Mouse (Mus musculus) layer of hippocampus, adult 9-10 months (tissue): ENCODE data around the gene Plppr2.
A peak's percentile ranks its signal among the peaks of the same experiment; 100 is the strongest.

ENCODE experiments used
- DNase-seq: peaks from one replicate; pipeline ENCODE4 v3.0.0; 2022; ENCODE audit warnings: low spot score

The Plppr2 gene

DNA sequence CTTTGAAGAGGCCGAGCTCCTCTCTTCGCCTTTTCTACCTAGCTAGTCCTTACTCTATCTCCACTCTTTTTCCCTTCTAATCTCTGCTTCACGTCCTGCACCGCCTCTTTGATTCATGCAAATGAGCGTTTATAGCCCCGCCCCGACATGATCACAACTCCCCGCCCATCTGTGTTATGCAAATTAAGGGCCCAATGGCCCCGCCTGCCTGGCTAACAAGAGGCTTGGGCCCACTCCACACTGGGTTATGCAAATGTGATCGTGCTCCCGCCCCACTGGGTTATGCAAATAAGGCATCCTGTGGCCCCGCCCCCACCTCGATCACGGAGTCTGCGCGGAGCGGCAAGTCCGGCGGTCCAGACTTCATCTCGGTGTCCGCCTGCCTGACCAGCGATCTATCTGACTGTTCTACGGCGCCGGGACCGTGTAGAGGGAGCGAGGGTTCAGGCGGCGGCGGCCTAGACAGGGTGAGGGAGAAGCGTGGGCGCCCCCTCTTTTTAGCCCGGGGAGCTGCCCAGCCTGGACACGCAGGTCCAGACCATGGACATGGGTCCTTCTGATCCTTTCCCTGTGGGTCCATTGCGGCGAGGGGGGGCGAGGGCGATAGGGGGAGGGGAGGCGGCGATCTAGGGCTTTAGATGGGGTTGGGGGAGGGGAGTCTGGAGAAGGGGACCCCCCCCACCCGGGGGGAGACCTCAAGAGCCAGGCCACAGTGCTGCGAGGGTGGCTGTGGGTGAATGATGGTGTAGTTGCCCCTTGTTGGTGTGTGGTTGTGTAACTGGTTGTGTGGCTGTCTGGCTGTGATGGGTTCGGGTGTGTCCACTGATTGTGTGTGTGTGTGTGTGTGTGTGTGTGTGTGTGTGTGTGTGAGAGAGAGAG lies at the start of gene Plppr2:
TSS of gene Plppr2 (plus strand) at position 342 of the 879 bp plus-strand sequence.
- peak; percentile 96 for DNase-seq

DNA sequence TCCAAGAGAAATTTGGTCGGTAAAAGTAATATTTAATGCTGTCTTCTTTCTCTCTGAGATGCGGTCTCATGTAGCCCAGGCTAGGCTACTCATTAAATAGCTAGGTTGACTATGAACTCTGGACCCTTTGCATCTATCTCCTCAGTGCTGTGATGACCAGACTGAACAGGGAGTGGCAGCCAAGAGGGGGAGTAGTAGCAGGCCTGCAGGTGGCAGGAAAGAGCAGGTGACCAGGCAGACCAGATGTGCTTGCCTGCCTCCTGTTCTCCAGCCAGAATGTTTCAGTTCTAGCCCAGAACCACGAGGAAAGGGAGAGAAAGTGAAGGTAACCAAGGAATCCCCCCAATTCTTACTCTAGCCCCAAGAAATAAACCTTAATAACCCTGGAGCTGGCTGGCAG lies 47.6 kb upstream of the Plppr2 start:
- no peak for DNase-seq

DNA sequence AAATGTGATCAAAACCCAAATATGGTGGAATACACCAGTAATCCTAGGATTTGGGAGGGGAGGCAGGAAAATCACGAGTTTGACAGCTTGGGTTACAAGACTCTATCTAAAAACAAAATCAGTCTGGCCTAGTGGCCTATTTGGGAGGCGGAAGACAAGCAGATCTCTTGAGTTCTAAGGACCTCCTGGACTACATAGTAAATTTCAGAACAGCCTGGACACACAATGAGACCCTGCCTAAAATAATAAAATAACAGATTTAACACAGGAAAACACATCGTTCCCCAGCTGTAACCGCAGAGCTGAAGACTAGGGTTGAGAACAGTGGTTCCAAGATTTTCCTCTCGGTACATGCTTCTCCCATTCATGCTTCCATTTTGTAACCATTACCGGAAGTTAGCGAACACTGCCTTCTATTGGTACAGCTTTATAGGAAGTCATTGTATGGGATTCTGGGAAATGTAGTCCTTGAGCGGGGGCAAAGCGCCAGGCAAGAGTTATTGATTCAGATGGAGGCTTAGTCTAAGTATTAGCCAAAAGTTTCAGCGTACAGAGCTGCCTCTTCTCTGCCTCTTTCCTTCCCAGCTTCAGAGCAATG lies 35.5 kb upstream of the Plppr2 start:
- peak; percentile 83 for DNase-seq

DNA sequence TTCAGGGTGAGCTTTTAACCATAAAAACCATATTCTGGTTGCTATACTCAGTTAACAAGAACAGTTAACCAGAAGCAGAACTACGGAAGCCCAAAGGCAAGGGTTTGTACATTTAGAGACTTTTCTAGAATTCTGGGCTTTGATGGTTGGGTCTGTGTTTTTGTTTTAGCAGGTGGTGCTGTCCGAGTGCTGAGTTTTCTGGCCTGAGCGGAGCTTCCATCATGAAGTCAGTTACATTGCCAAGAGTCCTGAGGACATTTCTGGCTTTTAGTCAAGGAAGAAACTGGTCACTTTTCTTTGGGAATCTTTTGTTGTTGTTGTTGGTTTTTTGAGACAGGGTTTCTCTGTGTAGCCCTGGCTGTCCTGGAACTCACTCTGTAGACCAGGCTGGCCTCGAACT lies 32.8 kb upstream of the Plppr2 start:
- no peak for DNase-seq

DNA sequence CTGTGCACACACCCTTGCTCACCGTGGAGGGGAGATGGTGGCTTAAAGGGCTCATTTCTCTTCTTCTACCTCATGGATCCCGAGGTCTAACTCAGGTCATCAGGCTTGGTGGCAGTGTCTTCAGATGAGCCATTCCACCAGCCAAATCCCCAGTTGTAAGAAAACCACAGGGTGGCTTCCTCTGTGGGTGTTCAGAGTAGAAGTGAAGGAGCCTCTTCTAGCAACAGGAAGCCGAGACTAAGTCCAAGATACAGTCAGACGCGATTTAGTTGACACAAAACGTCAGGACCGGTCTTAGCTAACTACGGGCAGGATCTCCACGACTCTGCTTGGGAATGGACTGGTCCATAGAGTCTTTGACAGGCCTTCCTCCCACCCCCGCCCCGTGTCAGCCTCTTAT lies 28.6 kb upstream of the Plppr2 start:
- no peak for DNase-seq

DNA sequence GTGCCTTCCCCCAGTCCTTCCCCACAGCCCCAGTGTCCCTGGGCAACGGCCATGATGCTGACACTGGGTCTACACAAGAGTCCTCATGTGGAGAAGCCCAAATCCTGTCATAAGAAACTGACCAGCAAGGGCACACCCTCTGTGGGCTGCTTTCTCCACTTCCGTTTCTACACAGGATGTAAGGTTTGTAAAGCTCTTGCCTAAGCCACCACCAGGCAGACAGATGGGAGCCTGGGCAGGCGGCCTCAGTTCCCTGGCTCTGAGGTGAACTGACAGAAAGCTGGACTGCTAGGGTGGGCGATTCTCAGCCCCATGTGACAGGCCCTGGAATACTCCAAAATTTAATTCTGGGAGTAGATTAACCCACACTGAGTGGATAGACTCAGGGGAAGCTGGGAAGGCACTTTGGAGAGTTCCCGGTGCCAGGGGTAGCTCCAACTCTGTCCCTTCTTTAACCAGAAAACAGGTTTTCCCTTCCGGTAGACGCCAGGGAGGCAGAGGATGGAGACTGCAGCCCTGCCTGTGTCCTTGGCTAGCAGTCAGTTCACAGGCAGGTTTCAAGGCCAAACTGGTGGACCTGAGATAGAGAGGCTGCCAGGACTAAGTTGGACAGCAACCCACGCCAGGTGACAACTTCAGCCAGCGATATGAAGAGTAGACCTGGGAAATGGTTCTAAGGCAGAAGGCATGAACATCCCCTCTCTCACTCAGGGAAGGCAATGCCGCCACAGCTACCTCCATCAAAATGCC lies 27.2 kb upstream of the Plppr2 start:
- DNase-seq = no peak

DNA sequence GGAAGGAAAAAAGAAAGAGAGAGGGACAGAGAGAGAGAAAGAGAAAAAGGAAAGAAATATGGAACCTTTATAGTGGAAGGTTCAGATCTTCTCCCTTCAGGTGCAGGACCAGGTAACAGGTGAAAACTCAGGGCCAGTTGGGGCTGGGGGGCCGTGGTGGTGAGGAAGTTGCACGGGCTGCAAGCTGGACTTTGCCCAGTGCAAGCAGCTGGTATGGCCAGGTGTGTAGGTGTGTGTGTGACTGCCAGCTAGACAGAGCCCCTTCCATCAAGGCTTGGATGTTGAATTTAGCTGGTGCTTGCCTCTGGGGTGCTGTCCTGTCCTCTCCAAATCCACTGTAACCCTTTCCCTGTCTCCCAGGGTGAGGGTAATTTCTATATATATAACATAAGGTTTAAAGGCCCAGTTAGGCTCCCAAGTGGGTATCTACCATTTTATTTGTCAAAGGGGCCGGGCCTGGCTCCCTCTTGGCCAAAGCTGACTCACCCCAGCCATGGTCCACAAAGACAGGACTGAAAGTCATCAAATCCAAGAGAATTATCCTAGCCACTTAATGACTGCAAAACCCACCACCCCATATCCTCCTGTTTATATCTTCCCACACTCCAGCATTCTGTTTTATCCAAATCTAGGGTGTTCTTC lies 19.9 kb upstream of the Plppr2 start:
- no peak for DNase-seq

DNA sequence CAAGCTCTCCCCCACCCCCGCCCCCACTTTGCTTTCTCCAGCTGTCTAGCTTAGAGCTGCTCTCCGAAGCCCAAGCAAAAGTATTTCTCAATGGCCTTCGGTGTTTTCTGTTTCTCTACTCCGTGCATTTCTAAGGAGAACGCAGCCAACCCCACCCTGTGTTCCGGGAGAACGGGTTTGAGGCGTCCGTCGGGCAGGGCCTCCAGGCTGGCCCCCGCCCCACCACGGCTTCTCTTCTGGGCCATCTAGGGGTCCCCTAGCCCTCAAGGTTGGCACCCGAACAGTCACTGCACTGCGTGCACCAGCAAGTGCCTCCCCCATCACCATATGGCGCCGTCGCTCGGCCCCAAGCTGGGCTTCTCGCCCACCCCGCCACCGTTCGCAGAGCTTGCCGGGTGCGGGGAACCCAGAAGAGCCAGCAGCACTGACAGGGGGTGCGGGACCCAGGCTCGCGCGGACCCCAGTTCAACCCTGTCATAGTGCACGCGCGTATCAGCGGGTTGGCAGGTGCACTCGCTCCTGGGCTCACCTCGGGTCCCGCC lies 19.3 kb upstream of the Plppr2 start:
- peak; percentile 53 for DNase-seq

DNA sequence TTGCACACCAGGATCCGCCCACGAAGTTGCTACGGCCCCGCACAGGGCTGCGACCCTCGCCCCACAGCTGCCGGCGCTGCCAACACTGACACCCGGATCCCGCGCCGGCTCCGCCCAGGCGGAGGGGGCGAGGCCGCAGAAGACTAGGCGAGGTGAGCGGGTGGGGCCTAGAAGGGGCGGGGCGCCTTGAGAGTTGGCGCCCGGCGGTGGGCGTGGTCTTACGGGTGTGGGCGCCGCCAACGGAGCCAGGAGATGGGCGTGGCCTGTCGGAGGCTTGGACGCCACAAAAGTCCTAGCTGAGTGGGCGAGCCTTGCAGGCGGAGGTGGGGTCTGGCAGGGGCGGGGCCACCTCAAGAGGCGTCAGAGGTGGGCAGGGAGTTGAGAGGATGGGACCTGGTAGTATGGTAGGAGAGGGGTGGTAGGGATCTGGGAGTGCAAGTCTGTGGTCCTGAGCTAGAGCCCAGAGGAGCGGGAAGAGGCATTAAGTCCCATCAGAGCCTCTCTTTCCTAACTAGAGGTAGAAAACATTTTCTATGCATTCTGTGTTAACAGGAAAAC lies 18.7 kb upstream of the Plppr2 start, which contains the start of gene Rab3d:
TSS of gene Rab3d (minus strand) at position 158 of the 558 bp plus-strand sequence.
- DNase-seq = peak; percentile 70

DNA sequence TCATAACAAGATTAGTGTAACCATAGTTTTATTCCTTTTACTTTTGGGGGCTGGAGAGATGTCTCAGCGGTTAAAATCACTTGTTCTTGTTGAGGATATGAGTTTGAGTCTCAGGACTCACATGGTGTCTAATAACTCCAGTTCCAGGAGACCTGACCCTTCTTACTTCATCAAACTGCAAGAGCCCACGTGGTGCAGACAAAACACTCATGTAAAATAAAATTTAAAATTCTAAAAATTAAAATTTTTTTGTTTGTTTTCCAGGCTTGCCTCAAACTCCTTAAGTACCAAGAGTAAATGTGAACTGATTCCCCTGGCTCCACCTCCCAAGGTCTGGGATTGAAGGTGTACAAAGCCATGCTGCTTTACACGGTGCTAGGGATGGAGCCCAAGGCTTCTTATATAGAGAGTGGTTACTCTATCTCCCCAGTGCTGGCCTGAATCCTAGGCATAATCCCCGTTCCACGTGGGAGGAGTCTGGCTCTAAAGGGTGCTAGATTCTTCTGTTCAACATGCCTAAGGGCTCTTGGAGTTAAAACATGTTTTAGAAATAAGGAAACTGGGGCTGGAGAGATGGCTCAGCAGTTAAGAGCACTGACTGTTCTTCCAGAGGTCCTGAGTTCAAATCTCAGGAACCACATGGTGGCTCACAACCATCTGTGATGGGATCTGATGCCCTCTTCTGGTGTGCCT lies 18.0 kb upstream of the Plppr2 start:
- no peak for DNase-seq

DNA sequence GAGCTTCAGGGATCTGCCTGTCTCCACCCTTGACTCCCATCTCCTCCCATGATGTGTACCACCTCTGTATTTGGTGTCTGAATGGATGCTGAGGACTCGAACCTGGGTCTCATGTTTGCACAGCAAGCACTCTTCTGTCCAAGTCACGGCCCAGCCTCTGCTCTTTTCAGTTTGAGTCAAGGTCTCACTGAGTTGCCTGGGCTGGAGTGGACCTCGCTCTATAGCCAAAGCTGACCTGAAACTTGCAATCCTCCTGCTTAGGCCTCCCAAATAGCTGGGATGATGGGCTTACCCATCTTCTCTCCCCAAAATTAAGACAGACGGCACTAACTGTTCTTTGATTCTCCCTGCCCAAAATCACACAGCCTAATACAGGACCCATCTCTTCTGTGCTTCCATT lies 13.8 kb upstream of the Plppr2 start:
- DNase-seq = no peak

DNA sequence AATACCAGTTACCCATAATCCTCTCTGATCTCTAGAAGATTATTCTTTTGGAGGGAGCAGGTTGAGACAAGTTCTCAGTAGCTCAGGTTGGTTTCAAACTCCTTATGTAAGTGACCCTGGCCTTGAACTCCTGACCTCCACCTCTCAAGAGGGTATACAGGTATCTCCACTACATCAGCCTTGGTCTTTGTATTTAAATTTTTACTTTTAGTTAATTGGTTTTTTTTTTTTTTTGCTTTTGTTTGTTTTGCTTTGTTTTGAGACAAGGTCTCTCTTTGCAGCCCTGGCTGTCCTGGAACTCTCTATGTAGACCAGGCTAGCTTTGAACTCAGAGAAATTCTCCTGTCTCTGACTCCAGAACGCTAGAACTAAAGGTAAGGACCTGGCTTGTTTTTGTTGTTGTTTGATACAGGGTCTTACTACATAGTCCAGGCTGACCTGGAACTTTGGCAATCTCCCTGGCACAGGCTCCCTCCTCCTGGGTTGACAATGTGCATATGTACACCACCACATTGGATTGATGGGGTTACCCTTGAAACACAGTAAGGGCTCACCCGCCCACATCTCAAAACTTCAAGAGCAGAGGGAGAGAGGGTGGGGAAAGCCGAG lies 13.2 kb upstream of the Plppr2 start:
- no peak for DNase-seq

DNA sequence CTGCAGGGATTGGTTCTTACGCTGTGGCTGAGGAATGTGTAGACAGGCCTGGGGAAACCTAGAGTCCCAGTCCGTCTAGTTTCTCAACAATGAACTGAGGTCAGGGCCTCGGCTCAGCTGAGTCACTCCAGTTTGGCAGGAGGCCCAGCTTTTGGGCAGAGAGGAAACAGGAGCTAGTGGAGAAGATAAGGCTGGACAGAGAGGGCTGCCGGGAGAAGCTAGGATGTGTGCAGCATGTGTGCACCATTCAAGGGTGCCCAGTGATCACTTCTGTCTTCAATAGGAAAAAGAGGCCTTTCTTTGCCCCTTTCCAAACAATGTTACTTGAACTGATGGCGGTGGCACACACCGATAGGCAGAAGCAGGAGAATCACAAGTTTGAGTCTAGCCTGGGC lies 12.7 kb upstream of the Plppr2 start:
- no peak for DNase-seq

DNA sequence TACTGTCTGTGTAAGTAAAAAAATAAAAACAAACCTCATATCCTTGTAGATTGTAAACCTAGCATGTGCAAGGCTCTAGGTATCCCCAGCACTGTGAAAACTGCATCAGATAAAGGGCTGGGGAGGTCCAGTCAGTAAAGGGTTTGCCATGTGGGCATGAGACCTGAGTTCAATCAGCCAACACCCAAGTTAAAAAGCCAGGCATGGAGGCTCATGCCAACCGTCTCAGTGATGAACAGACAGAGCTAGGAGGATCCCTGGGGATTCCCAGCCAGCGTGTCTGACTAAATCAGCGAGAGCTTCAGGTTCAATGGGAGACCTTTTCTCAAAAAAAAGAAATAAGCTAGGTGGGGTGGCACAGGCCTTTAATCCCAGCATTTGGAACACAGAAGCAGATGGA lies 11.8 kb upstream of the Plppr2 start:
- DNase-seq = no peak

DNA sequence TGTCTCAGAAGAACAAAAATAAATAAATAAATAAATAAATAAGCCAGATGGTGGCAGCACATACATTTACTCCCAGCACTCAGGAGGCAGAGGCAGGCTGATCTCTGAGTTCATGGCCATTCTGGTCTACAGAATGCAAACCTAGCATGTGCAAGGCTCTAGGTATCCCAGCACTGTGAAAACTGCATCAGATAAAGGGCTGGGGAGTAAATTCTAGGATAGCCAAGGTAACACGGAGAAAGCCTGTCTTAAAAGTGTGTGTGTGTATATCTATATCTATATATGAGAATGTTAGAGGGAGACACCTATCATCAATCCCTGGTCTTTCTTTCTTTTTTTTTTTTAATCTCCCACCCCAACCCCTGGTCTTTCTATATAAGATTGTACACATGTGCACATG lies 11.3 kb upstream of the Plppr2 start:
- no peak for DNase-seq

DNA sequence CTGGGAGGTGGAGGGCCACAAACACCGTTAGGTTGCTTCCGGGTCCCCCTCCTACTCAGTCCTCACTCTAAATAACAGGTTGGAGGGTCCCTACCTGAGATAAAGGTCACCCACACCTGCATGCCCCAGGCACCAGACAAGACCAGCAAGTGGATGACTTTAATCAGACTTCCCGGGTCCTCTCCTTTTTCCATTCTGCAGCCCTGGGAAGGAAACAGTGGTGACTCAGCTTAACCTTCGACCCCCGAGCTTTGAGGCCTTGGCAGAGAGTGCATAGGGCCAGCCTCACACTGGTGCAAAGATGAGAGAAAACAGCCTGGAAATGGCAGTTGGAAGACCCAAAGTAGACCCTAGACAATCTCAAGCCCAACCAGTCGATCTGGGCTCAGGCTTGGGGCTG lies 10.7 kb upstream of the Plppr2 start:
- DNase-seq = no peak

DNA sequence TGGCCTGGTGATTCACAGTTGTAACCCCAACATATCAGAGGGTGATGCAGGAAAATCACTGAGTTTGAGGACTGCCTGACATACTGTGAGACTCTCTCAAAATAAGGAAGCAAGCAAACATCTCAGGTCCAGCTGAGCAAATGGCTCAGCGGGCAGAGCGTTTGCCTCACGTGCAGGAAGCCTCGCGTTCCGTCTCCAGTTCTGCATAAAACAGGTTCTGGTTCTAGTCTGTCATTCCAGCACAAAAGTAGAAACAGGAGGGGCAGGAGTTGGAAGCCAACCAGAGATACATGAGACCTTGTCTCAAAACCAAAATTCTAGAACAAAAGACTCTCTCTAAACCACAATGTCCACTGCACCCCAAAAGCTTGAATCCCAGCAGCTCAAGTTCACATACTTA lies 10.0 kb upstream of the Plppr2 start:
- no peak for DNase-seq

DNA sequence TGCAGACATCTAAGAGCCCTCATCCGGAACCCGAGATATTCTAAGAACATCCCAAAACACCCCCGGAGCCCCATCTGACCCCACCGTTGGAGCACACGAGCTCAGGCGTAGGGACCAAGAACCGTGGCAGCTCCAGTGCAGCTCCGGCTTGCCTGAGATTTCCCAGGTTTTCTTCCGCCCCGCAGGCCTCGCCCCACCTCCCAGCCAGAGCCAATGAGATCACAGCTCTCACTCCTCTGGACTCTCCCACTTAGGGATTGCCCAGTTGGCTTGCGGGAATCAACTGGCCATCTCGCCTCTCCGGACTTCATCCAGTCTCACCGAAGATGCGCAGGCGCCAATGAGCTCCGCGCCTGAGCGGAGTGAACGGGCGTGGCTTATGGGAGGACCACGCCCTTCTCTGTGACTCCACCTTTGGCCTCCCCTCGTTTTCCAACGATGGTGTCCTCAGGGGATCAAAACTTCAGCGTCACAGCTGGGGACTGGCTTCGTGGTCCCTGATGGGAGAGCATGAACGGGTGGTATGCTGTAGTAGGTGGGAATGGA lies 9.6 kb upstream of the Plppr2 start, which contains the start of the genes Ccdc159 and Tmem205:
TSS of gene Ccdc159 (plus strand) at position 264 of the 546 bp plus-strand sequence.
TSS of gene Tmem205 (minus strand) at position 349 of the 546 bp plus-strand sequence.
- DNase-seq = peak; percentile 83

DNA sequence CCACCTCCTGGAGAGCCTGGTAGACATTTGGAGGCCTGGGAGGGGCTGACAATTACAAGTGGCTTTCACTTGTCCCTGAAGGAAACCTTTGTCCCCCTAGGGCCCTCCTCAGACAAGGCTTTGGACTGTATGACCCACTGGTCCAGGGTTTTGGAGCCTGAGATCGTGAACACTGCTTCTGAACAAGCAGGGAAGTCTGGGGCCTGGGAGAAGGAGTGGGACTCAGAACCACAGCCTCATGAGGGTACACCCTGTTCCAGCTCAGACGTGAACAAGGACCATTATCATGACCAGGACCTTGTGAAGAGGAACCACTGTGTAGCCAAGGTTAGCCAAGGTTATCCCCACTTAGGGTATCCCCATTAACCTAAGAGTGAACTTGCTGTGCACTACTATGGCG lies 7.6 kb upstream of the Plppr2 start:
- no peak for DNase-seq

DNA sequence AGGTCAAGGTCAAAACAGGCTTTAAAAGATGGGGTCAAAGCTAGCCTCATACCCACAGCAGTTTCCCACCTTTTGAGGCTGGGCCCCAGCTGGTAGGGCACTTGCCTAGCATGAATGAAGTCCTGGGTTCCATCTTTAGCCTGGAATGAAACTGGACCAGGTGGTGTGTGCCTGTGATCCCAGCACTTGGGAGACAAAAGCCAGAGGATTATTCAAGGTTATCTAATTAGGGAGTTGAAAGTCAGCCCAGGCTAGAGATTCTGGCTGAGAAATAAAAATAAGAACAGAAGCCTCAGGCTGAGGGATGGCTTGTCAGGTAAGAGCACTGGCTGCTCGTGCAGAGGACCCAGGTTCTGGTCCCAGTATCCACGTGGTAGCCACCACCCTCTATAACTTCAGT lies 4.8 kb upstream of the Plppr2 start:
- no peak for DNase-seq
